Mouse (Mus musculus) embryonic facial prominence, embryonic 12.5 days (tissue): ENCODE measurements around the gene Slc13a5. TPM values are rescaled to one million over a fixed set of nuclear protein-coding genes. Genes with fewer than 3 reads are reported as not detected.
A peak's percentile ranks its signal among the peaks of the same experiment; 100 is the strongest.

Experiments used
- ATAC-seq: fragments of 200-750 bp; cut with Nextera tagmentation; 2 replicates; pipeline ENCODE4 v1.8.0; 2017; ENCODE audit not compliant: insufficient number of reproducible peaks, insufficient read depth, low FRiP score, low TSS enrichment
- H3K27ac ChIP-seq: fragments of 300-500 bp; sonication (generic); 2 replicates; pipeline ENCODE4 v1.5.1; 2016; ENCODE audit warnings: mild to moderate bottlenecking
- H3K27me3 ChIP-seq: fragments of 300-500 bp; sonication (generic); 2 replicates; pipeline ENCODE4 v1.6.1; 2016; ENCODE audit warnings: mild to moderate bottlenecking, moderate library complexity
- H3K36me3 ChIP-seq: fragments of 300-500 bp; sonication (generic); 2 replicates; pipeline ENCODE4 v1.6.1; 2016; ENCODE audit warnings: mild to moderate bottlenecking
- H3K4me1 ChIP-seq: fragments of 300-500 bp; sonication (generic); 2 replicates; pipeline ENCODE4 v1.6.1; 2016
- H3K4me2 ChIP-seq: fragments of 300-500 bp; sonication (generic); replicated peaks from 2 replicates; pipeline ENCODE4 v1.6.1; 2016; ENCODE audit warnings: mild to moderate bottlenecking, moderate library complexity
- H3K4me3 ChIP-seq: fragments of 300-500 bp; sonication (generic); 2 replicates; pipeline ENCODE4 v1.5.1; 2016; ENCODE audit warnings: mild to moderate bottlenecking
- H3K9ac ChIP-seq: fragments of 300-500 bp; sonication (generic); 2 replicates; pipeline ENCODE4 v1.6.1; 2016; ENCODE audit warnings: mild to moderate bottlenecking, moderate library complexity
- H3K9me3 ChIP-seq: fragments of 300-500 bp; sonication (generic); 2 replicates; pipeline ENCODE4 v1.6.1; 2016; ENCODE audit warnings: mild to moderate bottlenecking, moderate library complexity
- WGBS: fragments of 180-500 bp; shearing (Covaris S2); methylation state at CpG from one replicate; pipeline ENCODE4 v1.1.7; 2016; 5-methylcytosine and 5-hydroxymethylcytosine counted together
- polyA plus RNA-seq: library from polyadenylated mRNA; unstranded; fragments of >200 nt; fragmentation: Nextera tagmentation; extraction: Ambion mirVana; gene quantifications from 2 replicates; pipeline ENCODE4 v1.2.1, GENCODE M21; 2016

Gene Slc13a5
- polyA plus RNA-seq, 1 experiment from 2014 or later: 0.31 TPM

GRCm38 (mm10) chr11:72286651-72287050, 19.6 kb upstream of the Slc13a5 start:
- Histone ChIP-seq H3K4me3 (no peak overlapping the region), H3K27ac (no peak overlapping the region), H3K9me3 (no peaks in the 10 kb centered on the region), H3K4me2 (no peak overlapping the region), H3K27me3 (no peaks in the 10 kb centered on the region), H3K9ac (no peak overlapping the region), H3K4me1 (no peaks in the 10 kb centered on the region), H3K36me3 (no peaks in the 10 kb centered on the region)
- WGBS: 72% methylated on average over 3 of the region's 3 CpGs
- ATAC-seq: no peak

GRCm38 (mm10) chr11:72285971-72286480, 19.0 kb upstream of the Slc13a5 start:
- WGBS: 79% methylated on average over 6 of the region's 6 CpGs
- no peaks in the 10 kb centered on the region for H3K9me3 ChIP-seq

GRCm38 (mm10) chr11:72284532-72285182, 17.6 kb upstream of the Slc13a5 start:
- Histone ChIP-seq H3K9me3 (no peaks in the 10 kb centered on the region), H3K4me1 (no peaks in the 10 kb centered on the region), H3K4me3 (no peak overlapping the region), H3K27me3 (no peaks in the 10 kb centered on the region), H3K27ac (no peak overlapping the region), H3K4me2 (no peak overlapping the region), H3K36me3 (no peaks in the 10 kb centered on the region), H3K9ac (no peak overlapping the region)
- 78% methylated on average over 14 of the region's 14 CpGs for WGBS
- no peak for ATAC-seq

More at GRCm38 (mm10) chr11:72285971-72286480, 19.0 kb upstream of the Slc13a5 start:
- Histone ChIP-seq H3K4me1 (no peaks in the 10 kb centered on the region), H3K4me2 (no peak overlapping the region), H3K9ac (no peak overlapping the region), H3K27ac (no peak overlapping the region), H3K27me3 (no peaks in the 10 kb centered on the region), H3K36me3 (no peaks in the 10 kb centered on the region), H3K4me3 (no peak overlapping the region)
- no peak for ATAC-seq

- Histone ChIP-seq H3K9me3 (no peaks in the 10 kb centered on the region), H3K27me3 (no peaks in the 10 kb centered on the region), H3K27ac (no peak overlapping the region), H3K36me3 (no peaks in the 10 kb centered on the region), H3K9ac (no peak overlapping the region), H3K4me3 (no peak overlapping the region), H3K4me1 (no peaks in the 10 kb centered on the region), H3K4me2 (no peak overlapping the region)
- 84% methylated on average over 16 of the region's 16 CpGs for WGBS
- no peak for ATAC-seq
These were observed 16.6 kb upstream of the Slc13a5 start for GRCm38 (mm10) chr11:72283486-72284224.

- H3K4me3 ChIP-seq: no peak overlapping the region
- no peak overlapping the region for H3K9ac ChIP-seq
- H3K4me1 ChIP-seq: no peaks in the 10 kb centered on the region
- no peak overlapping the region for H3K27ac ChIP-seq
- H3K4me2 ChIP-seq: no peak overlapping the region
- no peaks in the 10 kb centered on the region for H3K27me3 ChIP-seq
- no peak for ATAC-seq
- WGBS: 56% methylated on average over 5 of the region's 5 CpGs
- H3K9me3 ChIP-seq: no peaks in the 10 kb centered on the region
- no peaks in the 10 kb centered on the region for H3K36me3 ChIP-seq
These were observed 14.9 kb upstream of the Slc13a5 start for GRCm38 (mm10) chr11:72281852-72282400.

GRCm38 (mm10) chr11:72281143-72281851, 14.3 kb upstream of the Slc13a5 start:
- Histone ChIP-seq H3K4me1 (no peaks in the 10 kb centered on the region), H3K9me3 (no peaks in the 10 kb centered on the region), H3K9ac (no peak overlapping the region), H3K4me3 (no peak overlapping the region), H3K27me3 (no peaks in the 10 kb centered on the region), H3K4me2 (no peak overlapping the region), H3K27ac (no peak overlapping the region), H3K36me3 (no peaks in the 10 kb centered on the region)
- WGBS: 83% methylated on average over 5 of the region's 5 CpGs
- no peak for ATAC-seq

- Histone ChIP-seq H3K36me3 (no peaks in the 10 kb centered on the region), H3K27ac (no peak overlapping the region), H3K4me1 (no peaks in the 10 kb centered on the region), H3K4me2 (no peak overlapping the region), H3K9me3 (no peaks in the 10 kb centered on the region), H3K27me3 (peaks cover 4% of the 10 kb centered on the region; the same call in 1 of the 2 replicates), H3K4me3 (no peak overlapping the region), H3K9ac (no peak overlapping the region)
- 73% methylated on average over 3 of the region's 3 CpGs for WGBS
- no peak for ATAC-seq
These were observed 6.3 kb upstream of the Slc13a5 start for GRCm38 (mm10) chr11:72273341-72273740.

- no peaks in the 10 kb centered on the region for H3K9me3 ChIP-seq
- no peaks in the 10 kb centered on the region for H3K36me3 ChIP-seq
- H3K4me1 ChIP-seq: 0 out of 2 replicates have a peak, but pooled peaks cover 2% of the 10 kb centered on the region
- H3K4me2 ChIP-seq: no peak overlapping the region
- ATAC-seq: no peak
- no peak overlapping the region for H3K4me3 ChIP-seq
- no peak overlapping the region for H3K9ac ChIP-seq
- 42% methylated on average over 1 of the region's 1 CpGs for WGBS
- peaks cover 17% of the 10 kb centered on the region for H3K27me3 ChIP-seq
- no peak overlapping the region for H3K27ac ChIP-seq
These were observed 4.7 kb upstream of the Slc13a5 start for GRCm38 (mm10) chr11:72271761-72272160.

- peaks cover 47% of the 10 kb centered on the region for H3K27me3 ChIP-seq
- H3K9me3 ChIP-seq: no peaks in the 10 kb centered on the region
- peak overlapping the region; percentile 38 for H3K4me3 ChIP-seq
- H3K36me3 ChIP-seq: no peaks in the 10 kb centered on the region
- no peak overlapping the region for H3K27ac ChIP-seq
- WGBS: 2% methylated on average over 46 of the region's 46 CpGs
- peak overlapping the region; percentile 32; the same call in 1 of the 2 replicates for H3K9ac ChIP-seq
- peak overlapping the region; percentile 72 for H3K4me2 ChIP-seq
- peak; percentile 84 for ATAC-seq
- 0 out of 2 replicates have a peak, but pooled peaks cover 7% of the 10 kb centered on the region for H3K4me1 ChIP-seq
These were observed 639 bp downstream of the Slc13a5 start for GRCm38 (mm10) chr11:72266207-72266959.

GRCm38 (mm10) chr11:72265483-72265882, 1.5 kb downstream of the Slc13a5 start:
- Histone ChIP-seq H3K4me3 (no peak overlapping the region), H3K4me2 (peak overlapping the region; percentile 72), H3K9ac (no peak overlapping the region), H3K4me1 (0 out of 2 replicates have a peak, but pooled peaks cover 7% of the 10 kb centered on the region), H3K27ac (no peak overlapping the region), H3K9me3 (no peaks in the 10 kb centered on the region), H3K27me3 (peaks cover 47% of the 10 kb centered on the region), H3K36me3 (no peaks in the 10 kb centered on the region)
- WGBS: 8% methylated on average over 11 of the region's 11 CpGs
- no peak for ATAC-seq

GRCm38 (mm10) chr11:72256441-72256840, 10.6 kb downstream of the Slc13a5 start:
- no peaks in the 10 kb centered on the region for H3K27me3 ChIP-seq
- no peak overlapping the region for H3K9ac ChIP-seq
- no peak overlapping the region for H3K4me3 ChIP-seq
- no peak overlapping the region for H3K4me2 ChIP-seq
- no peaks in the 10 kb centered on the region for H3K36me3 ChIP-seq
- no peaks in the 10 kb centered on the region for H3K4me1 ChIP-seq
- H3K9me3 ChIP-seq: no peaks in the 10 kb centered on the region
- no peak for ATAC-seq
- H3K27ac ChIP-seq: no peak overlapping the region
- 80% methylated on average over 2 of the region's 2 CpGs for WGBS
